Mouse (Mus musculus) heart, adult 2 months (tissue): ENCODE results near the gene Nfkb2.

Source experiments
- CTCF ChIP-seq: fragments of 200-600 bp; IDR thresholded peaks from 2 replicates; pipeline ENCODE4 v1.8.1; 2022; ENCODE audit warnings: antibody characterized with exemption, mild to moderate bottlenecking, moderate library complexity
- EP300 ChIP-seq: fragments of 200-500 bp; IDR thresholded peaks from 2 replicates; pipeline ENCODE4 v1.6.1; 2011; ENCODE audit warnings: low read depth, low read length, control low read depth; ENCODE audit not compliant: insufficient read depth
- POLR2A ChIP-seq: fragments of 200-500 bp; IDR thresholded peaks from 2 replicates; pipeline ENCODE4 v1.6.1; 2011; ENCODE audit warnings: mild to moderate bottlenecking, low read depth, low read length, control low read depth; ENCODE audit not compliant: insufficient read depth

GRCm38 (mm10) chr19:46315752-46316610 is 11.9 kb downstream of the Nfkb2 start:
- TF ChIP-seq POLR2A (no peak), CTCF (no peak), EP300 (no peak)
